ENCODE assay signal across 8 mouse cellular contexts in genomic region chr19:12004216-12005008, GRCm38 (mm10). TPM values are rescaled to one million over a fixed set of nuclear protein-coding genes. Genes with fewer than 3 reads are reported as not detected.
DNase-seq lines count a peak whose midpoint lies in the region; ATAC-seq and TF ChIP-seq lines count a peak whose summit lies in the region.

No protein-coding gene starts in this region.

- H3K4me2 ChIP-seq in forebrain, embryonic 12.5 days: peak overlapping the region; percentile 54

- no peaks in the 10 kb centered on the region for H3K9me3 ChIP-seq in forebrain, embryonic 12.5 days

- peak; percentile 29 for DNase-seq in kidney, adult 18-20 months
- no peak for DNase-seq in kidney, adult 8-10 months
- DNase-seq in Patski (ENCODE audit: low read depth, low spot score): no peak
- DNase-seq in kidney, postnatal 25 days: peak; percentile 24 to 62
- DNase-seq in urinary bladder, postnatal 36 days (ENCODE audit: low spot score in 2 of 2): no peak
- no peak for DNase-seq in layer of hippocampus, adult 9-10 months (ENCODE audit: low spot score)

- H3K4me1 ChIP-seq in forebrain, embryonic 12.5 days: peaks cover 23% of the 10 kb centered on the region

- WGBS in forebrain, embryonic 12.5 days: 59% methylated on average over 9 of the region's 9 CpGs

- ATAC-seq in Patski: peak; percentile 68
- ATAC-seq in forebrain, embryonic 12.5 days (ENCODE audit: low FRiP score): no peak
- peak; percentile 46 for ATAC-seq in monocyte, adult 5-6 weeks (replicated peaks; ENCODE audit: insufficient number of reproducible peaks, low FRiP score, low TSS enrichment, poor library complexity, severe bottlenecking)

- in situ Hi-C loops in Patski (cut with MboI; ENCODE audit: low pct_unique_long_range_greater_than_20kb): loop anchor here (5.0 kb wide), 2 partner anchors 92 to 232 kb away; partner anchors contain the start of genes Mrpl16 and Patl1

- peak overlapping the region; percentile 9; the same call in 1 of the 2 replicates for H3K9ac ChIP-seq in forebrain, embryonic 12.5 days

- no peak for TF ChIP-seq CTCF in Patski (IDR thresholded peaks at IDR 0.05)

- H3K27ac ChIP-seq in forebrain, embryonic 12.5 days: no peak overlapping the region

- H3K4me3 ChIP-seq in forebrain, embryonic 12.5 days (replicated peaks): peak overlapping the region; percentile 60

- H3K36me3 ChIP-seq in forebrain, embryonic 12.5 days (replicated peaks): no peaks in the 10 kb centered on the region

- POLR2A ChIA-PET in Patski (lab: Charles Lee): interaction anchor here (1.0 kb wide), 2 partner anchors 39 to 63 kb away, joined by 3 read pairs; no protein-coding TSS in a partner anchor

- no peaks in the 10 kb centered on the region for H3K27me3 ChIP-seq in Patski
- no peaks in the 10 kb centered on the region for H3K27me3 ChIP-seq in forebrain, embryonic 12.5 days

- CTCF ChIA-PET in Patski (lab: Charles Lee): interaction anchor here (0.6 to 3.1 kb wide), 3 partner anchors 18 to 34 kb away, joined by 3 to 12 read pairs (median 4); no protein-coding TSS in a partner anchor

RNA-seq across cellular contexts. Expression of gene Olfr1423, which starts 36.7 kb away (rescaled TPM):
- not detected for polyA plus RNA-seq in Patski (2021)
- polyA plus RNA-seq in forebrain, embryonic 12.5 days (2016; fragmentation: Nextera tagmentation; extraction: Ambion mirVana): 0.04 TPM in 1 of 2 replicates, not detected in the other
- 0.11 TPM in 1 of 3 replicates, not detected in the others for total RNA-seq in monocyte, adult 5-6 weeks (2017)

RNA-seq across cellular contexts. Expression of gene Osbp, which starts 38.7 kb away (rescaled TPM):
- polyA plus RNA-seq in Patski (2021): 104 TPM
- polyA plus RNA-seq in forebrain, embryonic 12.5 days (2016; fragmentation: Nextera tagmentation; extraction: Ambion mirVana): 5.8 and 6.3 TPM in 2 replicates
- total RNA-seq in monocyte, adult 5-6 weeks (2017): 22.1 to 45.4 TPM (median 25.4 TPM) in 3 replicates

RNA-seq across cellular contexts. Expression of gene Olfr1424, which starts 58.1 kb away (rescaled TPM):
- not detected for polyA plus RNA-seq in Patski (2021)
- polyA plus RNA-seq in forebrain, embryonic 12.5 days (2016; fragmentation: Nextera tagmentation; extraction: Ambion mirVana): not detected in 2 replicates
- total RNA-seq in monocyte, adult 5-6 weeks (2017): 1.4 TPM in 1 of 3 replicates, not detected in the others

Comparison
In these comparisons a context has a peak if more than half of its experiments do, and no peak if none do; other contexts are left out.
1. DNase-seq: peak in kidney, adult 18-20 months (single experiment) and kidney, postnatal 25 days (2 of 2); none in kidney, adult 8-10 months (0 of 2), Patski (single experiment), urinary bladder, postnatal 36 days (0 of 2) and layer of hippocampus, adult 9-10 months (single experiment).
2. RNA of gene Osbp, which starts 38.7 kb away (polyA plus RNA-seq): 104 TPM in Patski (single experiment); 5.8 to 6.3 TPM in forebrain, embryonic 12.5 days; every median in the first group is over 10 times any median in the second.